In the genomic region with DNA sequence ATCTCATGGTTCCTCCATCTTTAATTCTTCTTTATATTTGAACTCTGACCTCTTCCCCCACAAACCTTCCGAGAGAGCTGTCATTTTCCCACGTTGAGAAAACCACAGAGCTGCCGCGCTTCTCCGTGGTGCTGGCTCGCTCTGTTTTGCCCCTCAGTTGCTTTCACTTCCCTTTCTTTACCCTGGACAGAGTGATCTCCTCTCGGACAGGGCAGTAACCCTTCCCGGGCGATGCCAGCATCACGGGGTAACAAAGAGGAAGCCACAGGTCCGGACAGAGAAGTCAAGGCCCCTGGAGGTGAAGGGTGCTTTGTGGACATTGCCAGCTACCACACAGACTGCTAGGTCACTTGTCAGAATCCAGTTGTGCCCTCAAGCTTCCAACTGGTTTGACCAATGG, we compare ENCODE assay signal across 13 mouse cellular contexts.
DNase-seq lines count a peak whose midpoint lies in the region; ATAC-seq and TF ChIP-seq lines count a peak whose summit lies in the region.
"Had no signal": no experiment of that assay in that cellular context is flagged by ENCODE, and none has a peak within 500 bp of the region (broad histone marks: within the 10 kb centered on the region; RNA-seq: fewer than 3 reads in every experiment).

No protein-coding gene starts in this region.

- H3K4me2 ChIP-seq in liver, embryonic 16.5 days (ENCODE audit: low read depth, low read length) = no peak overlapping the region
- H3K4me2 ChIP-seq in forebrain, embryonic 16.5 days (ENCODE audit: low read length) = no peak overlapping the region
- H3K4me2 ChIP-seq: midbrain, embryonic 12.5 days; stomach, embryonic 15.5 days had no signal

- 68% methylated on average over 11 of the region's 11 CpGs for WGBS in lung, adult 2 months
- WGBS in liver, embryonic 16.5 days (ENCODE audit: insufficient replicate concordance) = 24% methylated on average over 11 of the region's 11 CpGs
- 94% methylated on average over 11 of the region's 11 CpGs for WGBS in forebrain, embryonic 16.5 days

- 0 out of 2 replicates have a peak, but pooled peaks have one; percentile 45 for ATAC-seq in liver, embryonic 16.5 days (ENCODE audit: low read depth)
- ATAC-seq in monocyte, adult 5-6 weeks (replicated peaks; ENCODE audit: insufficient number of reproducible peaks, low FRiP score, low TSS enrichment, poor library complexity, severe bottlenecking) = peak; percentile 96
- ATAC-seq in forebrain, embryonic 16.5 days = no peak

- H3K36me3 ChIP-seq in liver, embryonic 16.5 days (ENCODE audit: control insufficient read depth, insufficient read depth) = no peaks in the 10 kb centered on the region
- H3K36me3 ChIP-seq in forebrain, embryonic 16.5 days (ENCODE audit: control insufficient read depth, insufficient read depth) = no peaks in the 10 kb centered on the region
- H3K36me3 ChIP-seq: hindbrain, embryonic 10.5 days; midbrain, embryonic 12.5 days; stomach, embryonic 15.5 days had no signal

- H3K9me3 ChIP-seq in liver, embryonic 16.5 days (replicated peaks; ENCODE audit: control insufficient read depth, low read length) = no peaks in the 10 kb centered on the region
- no peaks in the 10 kb centered on the region for H3K9me3 ChIP-seq in forebrain, embryonic 16.5 days (ENCODE audit: control insufficient read depth, low read length)
- H3K9me3 ChIP-seq: hindbrain, embryonic 10.5 days; midbrain, embryonic 12.5 days; stomach, embryonic 15.5 days had no signal

- no peak for TF ChIP-seq CTCF in lung, adult 2 months (IDR thresholded peaks at IDR 0.05; ENCODE audit: insufficient read depth, low read length)

- H3K27me3 ChIP-seq in liver, embryonic 16.5 days (ENCODE audit: control insufficient read depth, insufficient read depth, low read depth, low read length) = no peaks in the 10 kb centered on the region
- no peaks in the 10 kb centered on the region for H3K27me3 ChIP-seq in forebrain, embryonic 16.5 days (replicated peaks; ENCODE audit: control insufficient read depth, insufficient read depth, low read length)
- H3K27me3 ChIP-seq: stomach, embryonic 15.5 days had no signal

- DNase-seq in adrenal gland, postnatal 14 days = peak; percentile 15
- DNase-seq in adrenal gland, postnatal 25 days = no peak
- DNase-seq in lung, adult 18-20 months = peak; percentile 60 to 64
- no peak for DNase-seq in lung, adult 2 months
- DNase-seq in cerebellum, postnatal 14 days = no peak

- no peak overlapping the region for H3K4me3 ChIP-seq in lung, adult 2 months (replicated peaks; ENCODE audit: extremely low read depth, low read depth, low read length)
- no peak overlapping the region for H3K4me3 ChIP-seq in liver, embryonic 16.5 days (ENCODE audit: low read depth, low read length)
- no peak overlapping the region for H3K4me3 ChIP-seq in forebrain, embryonic 16.5 days (replicated peaks; ENCODE audit: low read length)
- H3K4me3 ChIP-seq: erythroblast, embryonic 14.5 days; hindbrain, embryonic 10.5 days; midbrain, embryonic 12.5 days; stomach, embryonic 15.5 days had no signal

- H3K27ac ChIP-seq in liver, embryonic 16.5 days (ENCODE audit: low read length) = no peak overlapping the region
- no peak overlapping the region for H3K27ac ChIP-seq in forebrain, embryonic 16.5 days (ENCODE audit: low read length)
- H3K27ac ChIP-seq: hindbrain, embryonic 10.5 days; kidney, postnatal 0 days; midbrain, embryonic 12.5 days; stomach, embryonic 15.5 days had no signal

- no peak overlapping the region for H3K9ac ChIP-seq in liver, embryonic 16.5 days (ENCODE audit: low read depth, low read length)
- no peak overlapping the region for H3K9ac ChIP-seq in forebrain, embryonic 16.5 days (replicated peaks; ENCODE audit: low read depth, low read length)
- H3K9ac ChIP-seq: midbrain, embryonic 12.5 days; stomach, embryonic 15.5 days had no signal

- H3K4me1 ChIP-seq in lung, adult 2 months (ENCODE audit: control insufficient read depth, insufficient read depth, low read length) = no peaks in the 10 kb centered on the region
- H3K4me1 ChIP-seq in liver, embryonic 16.5 days (ENCODE audit: control insufficient read depth, low read depth, low read length) = no peaks in the 10 kb centered on the region
- peaks cover 3% of the 10 kb centered on the region for H3K4me1 ChIP-seq in forebrain, embryonic 16.5 days (replicated peaks; ENCODE audit: control insufficient read depth, insufficient read depth, low read length)
- H3K4me1 ChIP-seq: stomach, embryonic 15.5 days had no signal

- no peak for TF ChIP-seq POLR2A in lung, adult 2 months (IDR thresholded peaks at IDR 0.05; ENCODE audit: borderline replicate concordance, extremely low read depth, low read depth, low read length)

Comparison
In these comparisons a context has a peak if more than half of its experiments do, and no peak if none do; other contexts are left out.
1. DNase-seq: peak in adrenal gland, postnatal 14 days (single experiment) and lung, adult 18-20 months (2 of 2); none in adrenal gland, postnatal 25 days (single experiment), lung, adult 2 months (single experiment) and cerebellum, postnatal 14 days (0 of 2).